Mouse (Mus musculus) MEL (cell line): ENCODE measurements at regions not wholly inside any gene's neighbourhood (a gene's known extent, or its start where the extent isn't known, plus 50 kb on each side); places are given as distances from the start of the nearest gene placed in this dataset.

Experiments
- DNase-seq: peaks from one replicate; pipeline ENCODE4 v3.0.0; 2011; ENCODE audit warnings: low read depth, low spot score
- H3K27ac ChIP-seq: 2 replicates; pipeline ENCODE4 v1.5.1; 2012; ENCODE audit warnings: low read depth, mild to moderate bottlenecking, control low read depth, low read length, moderate library complexity; ENCODE audit not compliant: control insufficient read depth
- H3K27me3 ChIP-seq, 2 experiments: fragments of 150-350 bp in 1 of 2; sonication (generic) in 1 of 2; 2 replicates each; pipeline ENCODE4 v1.6.1; 2012; ENCODE audit warnings: low read length in 2 of 2, mild to moderate bottlenecking in 2 of 2, improper control_type of control experiment in 1 of 2, moderate library complexity in 1 of 2; ENCODE audit not compliant: insufficient read depth in 2 of 2, control insufficient read depth in 1 of 2
- H3K36me3 ChIP-seq, 2 experiments: 2 replicates each; pipeline ENCODE4 v1.6.1; 2012 to 2014; ENCODE audit warnings: low read length in 2 of 2, improper control_type of control experiment in 1 of 2, inconsistent platforms in 1 of 2, mild to moderate bottlenecking in 1 of 2; ENCODE audit not compliant: insufficient read depth in 2 of 2, control insufficient read depth in 1 of 2
- H3K4me1 ChIP-seq, 2 experiments: fragments of 150-350 bp in 1 of 2; sonication (generic) in 1 of 2; 2 replicates each; pipeline ENCODE4 v1.6.1; 2012; ENCODE audit warnings: low read length in 2 of 2, improper control_type of control experiment in 1 of 2, mild to moderate bottlenecking in 1 of 2; ENCODE audit not compliant: insufficient read depth in 2 of 2, control insufficient read depth in 1 of 2
- H3K4me3 ChIP-seq, 2 experiments: fragments of 150-350 bp in 1 of 2; sonication (generic) in 1 of 2; 2 replicates each; pipeline ENCODE4 v1.5.1; 2012; ENCODE audit warnings: low read depth in 2 of 2, low read length in 2 of 2, mild to moderate bottlenecking in 2 of 2, moderate library complexity in 2 of 2, control low read depth in 1 of 2, improper control_type of control experiment in 1 of 2; ENCODE audit not compliant: control insufficient read depth in 1 of 2, insufficient read depth in 1 of 2
- H3K79me2 ChIP-seq: 2 replicates; pipeline ENCODE4 v1.6.1; 2012; ENCODE audit warnings: mild to moderate bottlenecking, low read length, moderate library complexity; ENCODE audit not compliant: control insufficient read depth, poor library complexity, insufficient read depth
- H3K9ac ChIP-seq: 2 replicates; pipeline ENCODE4 v1.6.1; 2012; ENCODE audit warnings: low read depth, mild to moderate bottlenecking, control low read depth, low read length, moderate library complexity; ENCODE audit not compliant: control insufficient read depth, poor library complexity, severe bottlenecking
- H3K9me3 ChIP-seq: fragments of 150-350 bp; sonication (generic); replicated peaks from 2 replicates; pipeline ENCODE4 v1.6.1; 2012; ENCODE audit warnings: mild to moderate bottlenecking, low read length, improper control_type of control experiment, moderate library complexity; ENCODE audit not compliant: insufficient read depth
- BHLHE40 ChIP-seq: IDR thresholded peaks from 2 replicates; pipeline ENCODE4 v1.6.1; 2012; ENCODE audit warnings: low read depth, mild to moderate bottlenecking, inconsistent platforms, low read length, improper control_type of control experiment, borderline replicate concordance
- CHD1 ChIP-seq: IDR thresholded peaks from 2 replicates; pipeline ENCODE4 v1.6.1; 2012; ENCODE audit warnings: low read depth, mild to moderate bottlenecking, inconsistent platforms, low read length, improper control_type of control experiment
- E2F4 ChIP-seq: IDR thresholded peaks from 2 replicates; pipeline ENCODE4 v1.6.1; 2011; ENCODE audit warnings: low read depth, low read length, improper control_type of control experiment, borderline replicate concordance
- ELF1 ChIP-seq: IDR thresholded peaks from 2 replicates; pipeline ENCODE4 v1.6.1; 2014; ENCODE audit warnings: low read depth, mild to moderate bottlenecking, inconsistent platforms, low read length, improper control_type of control experiment, moderate library complexity
- GABPA ChIP-seq: IDR thresholded peaks from 2 replicates; pipeline ENCODE4 v1.6.1; 2012; ENCODE audit warnings: low read depth, mild to moderate bottlenecking, inconsistent platforms, low read length, improper control_type of control experiment, moderate library complexity
- HCFC1 ChIP-seq: IDR thresholded peaks from 2 replicates; pipeline ENCODE4 v1.6.1; 2012; ENCODE audit warnings: low read depth, mild to moderate bottlenecking, inconsistent platforms, low read length, improper control_type of control experiment, moderate library complexity
- KAT2A ChIP-seq: conservative IDR thresholded peaks from 2 replicates; pipeline ENCODE4 v1.6.1; 2012; ENCODE audit warnings: low read depth, low read length, improper control_type of control experiment, inconsistent platforms
- MAX ChIP-seq: IDR thresholded peaks from 2 replicates; pipeline ENCODE4 v1.6.1; 2011; ENCODE audit warnings: low read length, improper control_type of control experiment
- MAZ ChIP-seq: IDR thresholded peaks from 2 replicates; pipeline ENCODE4 v1.6.1; 2012; ENCODE audit warnings: low read depth, mild to moderate bottlenecking, inconsistent platforms, low read length, improper control_type of control experiment
- MYB ChIP-seq: IDR thresholded peaks from 2 replicates; pipeline ENCODE4 v1.6.1; 2011; ENCODE audit warnings: mild to moderate bottlenecking, low read depth, low read length, improper control_type of control experiment
- NELFE ChIP-seq: IDR thresholded peaks from 2 replicates; pipeline ENCODE4 v1.6.1; 2011; ENCODE audit warnings: low read depth, low read length, improper control_type of control experiment
- POLR2AphosphoS2 ChIP-seq: IDR thresholded peaks from 2 replicates; pipeline ENCODE4 v1.6.1; 2011; ENCODE audit warnings: low read length, improper control_type of control experiment
- RCOR1 ChIP-seq: IDR thresholded peaks from 2 replicates; pipeline ENCODE4 v1.6.1; 2012; ENCODE audit warnings: low read depth, mild to moderate bottlenecking, inconsistent platforms, low read length, improper control_type of control experiment
- SIN3A ChIP-seq: IDR thresholded peaks from 2 replicates; pipeline ENCODE4 v1.6.1; 2012; ENCODE audit warnings: low read length, improper control_type of control experiment, inconsistent platforms
- TAL1 ChIP-seq: IDR thresholded peaks from 2 replicates; pipeline ENCODE4 v1.6.1; 2012; ENCODE audit warnings: mild to moderate bottlenecking, inconsistent platforms, low read length, moderate library complexity, mixed read lengths
- TCF12 ChIP-seq: IDR thresholded peaks from 2 replicates; pipeline ENCODE4 v1.6.1; 2014; ENCODE audit warnings: low read depth, mild to moderate bottlenecking, inconsistent platforms, low read length, improper control_type of control experiment, moderate library complexity
- UBTF ChIP-seq: IDR thresholded peaks from 2 replicates; pipeline ENCODE4 v1.6.1; 2012; ENCODE audit warnings: low read depth, mild to moderate bottlenecking, inconsistent platforms, low read length, improper control_type of control experiment, moderate library complexity, borderline replicate concordance; ENCODE audit not compliant: insufficient read depth
- USF2 ChIP-seq, 2 experiments: IDR thresholded peaks; 2 replicates each; pipeline ENCODE4 v1.6.1; 2011 to 2012; ENCODE audit warnings: improper control_type of control experiment in 2 of 2, low read length in 2 of 2, borderline replicate concordance in 1 of 2, inconsistent platforms in 1 of 2, low read depth in 1 of 2, mild to moderate bottlenecking in 1 of 2; ENCODE audit not compliant: insufficient read depth in 1 of 2
- ZC3H11A ChIP-seq: IDR thresholded peaks from 2 replicates; pipeline ENCODE4 v1.6.1; 2012; ENCODE audit warnings: low read depth, mild to moderate bottlenecking, inconsistent platforms, low read length, improper control_type of control experiment
- ZKSCAN1 ChIP-seq: IDR thresholded peaks from 2 replicates; pipeline ENCODE4 v1.6.1; 2012; ENCODE audit warnings: low read depth, mild to moderate bottlenecking, inconsistent platforms, low read length, improper control_type of control experiment, moderate library complexity
- ZMIZ1 ChIP-seq: IDR thresholded peaks from 2 replicates; pipeline ENCODE4 v1.6.1; 2012; ENCODE audit warnings: low read depth, mild to moderate bottlenecking, inconsistent platforms, low read length, improper control_type of control experiment, moderate library complexity

GRCm38 (mm10) chr11:114257061-114257460 lies 190.2 kb upstream of the Sdk2 start:
- H3K9me3 ChIP-seq: no peaks in the 10 kb centered on the region
- no peaks in the 10 kb centered on the region for H3K79me2 ChIP-seq
- no peaks in the 10 kb centered on the region for H3K36me3 ChIP-seq
- TF ChIP-seq E2F4 (no peak), MAZ (no peak), SIN3A (no peak), USF2 (IDR thresholded peaks at IDR 0.05; ENCODE audit: borderline replicate concordance in 1 of 2, insufficient read depth in 1 of 2, low read depth in 1 of 2, low read length in 2 of 2) (no peak), KAT2A (no peak), ZMIZ1 (no peak), ZC3H11A (no peak), NELFE (no peak), TAL1 (no peak)
- no peak overlapping the region for H3K4me3 ChIP-seq
- H3K4me1 ChIP-seq: no peaks in the 10 kb centered on the region
- no peak for DNase-seq
- H3K9ac ChIP-seq: no peak overlapping the region
- no peak overlapping the region for H3K27ac ChIP-seq
- no peaks in the 10 kb centered on the region for H3K27me3 ChIP-seq

- H3K79me2 ChIP-seq: no peaks in the 10 kb centered on the region
- H3K4me1 ChIP-seq: no peaks in the 10 kb centered on the region
- H3K36me3 ChIP-seq: no peaks in the 10 kb centered on the region
- no peaks in the 10 kb centered on the region for H3K27me3 ChIP-seq
- TF ChIP-seq HCFC1: no peak
- TF ChIP-seq ZC3H11A: no peak
- no peak for TF ChIP-seq NELFE
- TF ChIP-seq UBTF: no peak
- TF ChIP-seq CHD1: no peak
- TF ChIP-seq GABPA: no peak
- no peak for TF ChIP-seq TCF12
- no peak for TF ChIP-seq TAL1
- no peak for TF ChIP-seq RCOR1
- TF ChIP-seq MYB: no peak
- TF ChIP-seq ZKSCAN1: no peak
- no peak for TF ChIP-seq POLR2AphosphoS2
- TF ChIP-seq ELF1: no peak
- no peak for TF ChIP-seq MAX
- TF ChIP-seq BHLHE40: no peak
- no peak for DNase-seq
- no peaks in the 10 kb centered on the region for H3K9me3 ChIP-seq
- no peak overlapping the region for H3K27ac ChIP-seq
- H3K9ac ChIP-seq: no peak overlapping the region
- H3K4me3 ChIP-seq: no peak overlapping the region
Observed at GRCm38 (mm10) chr11:114254344-114254743, 187.5 kb upstream of the Sdk2 start.
